Mouse (Mus musculus): Measurements from ENCODE around the gene Gm17581.

- TF ChIP-seq CTCF (IDR thresholded peaks at IDR 0.05; ENCODE audit: insufficient read depth, low read length): no peak
- no peak for TF ChIP-seq POLR2A (IDR thresholded peaks at IDR 0.05; ENCODE audit: borderline replicate concordance, extremely low read depth, low read depth, low read length)
Observed at GRCm38 (mm10) chr2:155726302-155726701, 9.4 kb downstream of the Gm17581 start.
